Mouse (Mus musculus): ENCODE measurements around the gene Sh3bp4. TPM values are rescaled to one million over a fixed set of nuclear protein-coding genes. Genes with fewer than 3 reads are reported as not detected.

Gene Sh3bp4
- polyA plus RNA-seq, 1 experiment from 2014 or later: 13.7 TPM

DNA sequence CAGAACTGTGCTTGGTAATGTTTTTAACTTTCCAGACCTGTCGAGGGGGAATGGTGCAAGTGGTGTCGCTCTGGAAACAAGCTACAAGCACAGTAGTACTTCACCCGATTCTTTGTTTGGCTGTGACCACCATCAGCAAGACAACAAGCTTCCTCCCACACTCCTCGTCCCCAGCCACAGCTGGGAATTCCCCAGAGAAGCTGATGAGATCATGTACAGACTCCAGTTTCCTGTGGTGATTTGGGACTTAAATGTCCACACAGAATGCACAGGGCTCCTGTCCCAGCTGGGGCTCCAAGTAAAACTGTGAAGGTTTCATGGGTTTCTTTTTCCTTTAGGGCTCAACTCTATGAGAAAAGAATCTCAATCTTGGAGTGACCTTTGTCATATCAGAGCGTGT lies 28.9 kb upstream of the Sh3bp4 start:
- no peak overlapping the region for H3K4me2 ChIP-seq (ENCODE audit: low read length)
- no peaks in the 10 kb centered on the region for H3K9me3 ChIP-seq (ENCODE audit: control insufficient read depth, low read length)
- no peak overlapping the region for H3K9ac ChIP-seq (ENCODE audit: low read depth, low read length)
- no peaks in the 10 kb centered on the region; the same call in 1 of the 2 replicates for H3K4me1 ChIP-seq (ENCODE audit: control insufficient read depth, insufficient read depth, low read depth, low read length)
- H3K4me3 ChIP-seq (ENCODE audit: low read length): no peak overlapping the region
- no peaks in the 10 kb centered on the region for H3K36me3 ChIP-seq (ENCODE audit: control insufficient read depth, insufficient read depth, low read length)
- no peaks in the 10 kb centered on the region for H3K27me3 ChIP-seq (replicated peaks; ENCODE audit: control insufficient read depth, insufficient read depth, low read length)
- H3K27ac ChIP-seq (ENCODE audit: low read depth, low read length): no peak overlapping the region
- 57% methylated on average over 5 of the region's 5 CpGs for WGBS
- ATAC-seq: no peak

DNA sequence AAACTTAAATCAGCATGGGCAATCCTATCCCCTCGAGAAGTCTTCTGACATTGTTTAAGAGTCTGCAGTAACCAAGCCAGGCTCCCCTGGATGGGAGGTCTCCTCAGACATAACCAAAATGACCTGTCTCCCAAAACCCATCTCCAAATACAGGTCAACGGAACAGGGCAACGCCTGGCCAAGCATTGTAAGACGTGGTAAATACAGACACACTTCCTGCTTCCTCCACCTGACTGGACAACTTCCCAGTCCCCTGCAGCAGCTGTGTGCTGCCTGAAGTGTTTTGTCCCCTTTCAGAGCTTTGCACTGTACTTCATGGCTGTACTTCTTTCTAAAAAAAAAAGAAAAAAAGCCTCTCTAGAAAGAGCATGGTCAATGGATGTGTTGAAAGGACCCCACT lies 28.1 kb upstream of the Sh3bp4 start:
- H3K36me3 ChIP-seq (ENCODE audit: control insufficient read depth, insufficient read depth, low read length): no peaks in the 10 kb centered on the region
- H3K27me3 ChIP-seq (replicated peaks; ENCODE audit: control insufficient read depth, insufficient read depth, low read length): no peaks in the 10 kb centered on the region
- H3K4me2 ChIP-seq (ENCODE audit: low read length): no peak overlapping the region
- no peaks in the 10 kb centered on the region for H3K9me3 ChIP-seq (ENCODE audit: control insufficient read depth, low read length)
- 83% methylated on average over 4 of the region's 4 CpGs for WGBS
- H3K4me1 ChIP-seq (ENCODE audit: control insufficient read depth, insufficient read depth, low read depth, low read length): no peaks in the 10 kb centered on the region; the same call in 1 of the 2 replicates
- no peak for ATAC-seq
- H3K9ac ChIP-seq (ENCODE audit: low read depth, low read length): no peak overlapping the region
- H3K27ac ChIP-seq (ENCODE audit: low read depth, low read length): no peak overlapping the region
- no peak overlapping the region for H3K4me3 ChIP-seq (ENCODE audit: low read length)

DNA sequence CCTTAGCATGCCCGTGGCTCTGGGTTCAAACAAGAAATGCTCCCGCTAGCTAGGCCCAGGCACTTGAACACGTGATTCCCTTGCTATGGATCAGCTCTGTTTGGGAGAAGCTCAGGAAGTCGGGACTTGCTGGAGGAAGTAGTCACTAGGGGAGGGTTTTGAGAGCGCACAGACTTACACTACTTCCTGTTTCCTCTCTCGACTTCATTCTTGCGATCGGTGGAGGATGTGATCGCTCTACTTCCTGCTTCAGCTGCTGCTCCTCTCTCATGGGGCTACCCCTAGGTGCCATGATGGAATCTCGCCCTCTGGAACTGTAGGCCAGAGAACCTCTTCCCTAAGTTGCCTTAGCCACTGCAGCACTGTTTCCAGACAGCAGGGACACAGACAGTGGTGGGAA lies 27.3 kb upstream of the Sh3bp4 start:
- Histone ChIP-seq H3K27me3 (replicated peaks; ENCODE audit: control insufficient read depth, insufficient read depth, low read length) (no peaks in the 10 kb centered on the region), H3K9me3 (ENCODE audit: control insufficient read depth, low read length) (no peaks in the 10 kb centered on the region), H3K4me2 (ENCODE audit: low read length) (no peak overlapping the region), H3K27ac (ENCODE audit: low read depth, low read length) (no peak overlapping the region), H3K9ac (ENCODE audit: low read depth, low read length) (no peak overlapping the region), H3K4me1 (ENCODE audit: control insufficient read depth, insufficient read depth, low read depth, low read length) (no peaks in the 10 kb centered on the region; the same call in 1 of the 2 replicates), H3K4me3 (ENCODE audit: low read length) (no peak overlapping the region), H3K36me3 (ENCODE audit: control insufficient read depth, insufficient read depth, low read length) (no peaks in the 10 kb centered on the region)
- ATAC-seq: no peak
- 95% methylated on average over 10 of the region's 10 CpGs for WGBS

DNA sequence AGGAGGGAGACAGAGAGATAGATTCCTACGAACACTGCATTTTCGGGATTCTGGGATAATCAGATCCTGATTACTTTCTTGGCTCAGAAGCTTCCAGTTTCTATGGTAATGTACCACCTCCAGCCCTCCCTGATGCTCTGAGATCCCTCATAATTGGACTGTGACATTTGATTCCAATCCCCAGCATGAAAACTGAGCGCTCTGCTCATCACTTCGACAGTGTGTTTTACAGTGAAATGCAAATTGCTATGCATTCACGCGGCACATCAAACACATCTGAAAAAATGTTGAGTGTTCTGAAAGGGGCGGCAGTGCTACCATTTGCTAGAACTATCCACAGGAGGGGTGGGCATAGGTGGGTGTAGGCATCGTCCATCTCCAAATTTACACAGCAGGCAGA lies 24.8 kb upstream of the Sh3bp4 start:
- H3K4me1 ChIP-seq (ENCODE audit: control insufficient read depth, insufficient read depth, low read depth, low read length): no peaks in the 10 kb centered on the region; the same call in 1 of the 2 replicates
- no peak overlapping the region for H3K4me3 ChIP-seq (ENCODE audit: low read length)
- no peaks in the 10 kb centered on the region for H3K27me3 ChIP-seq (replicated peaks; ENCODE audit: control insufficient read depth, insufficient read depth, low read length)
- H3K36me3 ChIP-seq (ENCODE audit: control insufficient read depth, insufficient read depth, low read length): no peaks in the 10 kb centered on the region
- no peaks in the 10 kb centered on the region for H3K9me3 ChIP-seq (ENCODE audit: control insufficient read depth, low read length)
- WGBS: 65% methylated on average over 8 of the region's 8 CpGs
- ATAC-seq: no peak
- H3K9ac ChIP-seq (ENCODE audit: low read depth, low read length): no peak overlapping the region
- no peak overlapping the region for H3K27ac ChIP-seq (ENCODE audit: low read depth, low read length)
- H3K4me2 ChIP-seq (ENCODE audit: low read length): no peak overlapping the region

DNA sequence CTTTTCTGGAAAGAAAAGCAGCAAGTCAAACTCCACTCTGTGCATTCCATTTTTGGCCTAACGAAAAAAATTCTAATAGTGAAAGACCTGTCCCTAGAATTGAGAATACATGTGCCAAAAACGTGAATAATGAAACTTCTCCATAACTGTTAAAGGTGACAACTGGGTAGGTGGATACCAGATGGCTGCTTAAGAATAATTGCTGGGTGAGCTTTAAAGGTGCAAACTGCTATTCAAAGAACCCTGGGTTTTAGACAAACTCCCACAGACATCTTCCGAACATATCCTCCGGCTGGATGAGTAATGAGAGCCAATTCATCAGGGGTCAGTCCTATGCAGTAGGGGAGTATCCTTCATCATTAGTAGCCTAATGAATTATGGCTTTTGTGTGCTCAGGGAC lies 20.7 kb upstream of the Sh3bp4 start:
- no peak overlapping the region for H3K4me2 ChIP-seq (ENCODE audit: low read length)
- WGBS: 77% methylated on average over 4 of the region's 4 CpGs

DNA sequence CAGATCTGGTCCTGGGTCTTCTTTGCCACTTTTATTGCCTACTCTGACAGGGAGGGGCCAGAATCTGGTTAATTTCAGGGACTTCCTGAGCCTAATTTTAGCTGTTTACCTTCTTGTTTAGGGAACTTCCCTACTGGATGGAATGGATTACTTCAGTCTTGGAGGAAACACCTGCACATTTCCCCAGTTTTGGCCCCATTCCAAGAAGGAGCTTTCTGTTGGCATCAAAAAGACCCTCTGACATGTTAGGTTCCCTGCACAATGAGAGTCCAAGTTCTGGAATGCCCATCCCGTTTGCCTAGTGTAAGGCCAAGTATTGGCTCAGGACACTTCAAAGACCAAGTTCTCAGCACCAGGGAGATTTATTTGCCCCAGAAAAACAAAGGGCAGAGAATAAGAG lies 14.0 kb upstream of the Sh3bp4 start:
- Histone ChIP-seq H3K4me1 (ENCODE audit: control insufficient read depth, insufficient read depth, low read depth, low read length) (no peaks in the 10 kb centered on the region), H3K9ac (ENCODE audit: low read depth, low read length) (no peak overlapping the region), H3K4me2 (ENCODE audit: low read length) (no peak overlapping the region), H3K36me3 (ENCODE audit: control insufficient read depth, insufficient read depth, low read length) (no peaks in the 10 kb centered on the region), H3K27me3 (replicated peaks; ENCODE audit: control insufficient read depth, insufficient read depth, low read length) (no peaks in the 10 kb centered on the region), H3K9me3 (ENCODE audit: control insufficient read depth, low read length) (peaks cover 5% of the 10 kb centered on the region; the same call in 1 of the 2 replicates), H3K4me3 (ENCODE audit: low read length) (no peak overlapping the region), H3K27ac (ENCODE audit: low read depth, low read length) (no peak overlapping the region)
- no peak for ATAC-seq
- WGBS: 47% methylated on average over 1 of the region's 1 CpGs

More for the DNA sequence above, 20.7 kb upstream of the Sh3bp4 start:
- no peaks in the 10 kb centered on the region; the same call in 1 of the 2 replicates for H3K4me1 ChIP-seq (ENCODE audit: control insufficient read depth, insufficient read depth, low read depth, low read length)
- no peaks in the 10 kb centered on the region for H3K9me3 ChIP-seq (ENCODE audit: control insufficient read depth, low read length)
- ATAC-seq: no peak
- H3K27me3 ChIP-seq (replicated peaks; ENCODE audit: control insufficient read depth, insufficient read depth, low read length): no peaks in the 10 kb centered on the region
- H3K36me3 ChIP-seq (ENCODE audit: control insufficient read depth, insufficient read depth, low read length): no peaks in the 10 kb centered on the region
- no peak overlapping the region for H3K27ac ChIP-seq (ENCODE audit: low read depth, low read length)
- no peak overlapping the region for H3K4me3 ChIP-seq (ENCODE audit: low read length)
- no peak overlapping the region for H3K9ac ChIP-seq (ENCODE audit: low read depth, low read length)

DNA sequence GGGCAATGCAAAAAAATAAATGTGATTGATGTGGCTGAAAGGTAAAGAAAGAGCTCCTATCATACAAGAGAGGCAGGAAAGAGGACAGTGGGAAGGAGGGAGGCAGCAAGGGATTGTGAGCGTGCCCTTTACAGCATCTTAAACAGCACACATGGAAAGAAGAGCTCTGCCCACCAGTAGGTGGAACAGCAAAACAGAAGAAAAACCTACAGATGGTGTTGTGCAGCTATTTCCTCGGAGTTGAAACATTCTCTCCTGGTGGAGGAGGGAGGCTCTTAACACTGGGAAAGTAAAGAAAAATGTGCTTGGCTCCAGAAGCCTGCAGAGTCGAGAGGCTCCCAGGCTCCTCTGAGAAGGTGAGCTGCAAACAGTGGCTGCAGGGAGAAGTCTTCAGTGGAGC lies 12.8 kb upstream of the Sh3bp4 start:
- 81% methylated on average over 3 of the region's 3 CpGs for WGBS
- no peak overlapping the region for H3K9ac ChIP-seq (ENCODE audit: low read depth, low read length)
- no peaks in the 10 kb centered on the region for H3K4me1 ChIP-seq (ENCODE audit: control insufficient read depth, insufficient read depth, low read depth, low read length)
- ATAC-seq: no peak
- no peak overlapping the region for H3K4me3 ChIP-seq (ENCODE audit: low read length)
- no peak overlapping the region for H3K4me2 ChIP-seq (ENCODE audit: low read length)
- H3K27me3 ChIP-seq (replicated peaks; ENCODE audit: control insufficient read depth, insufficient read depth, low read length): no peaks in the 10 kb centered on the region
- H3K9me3 ChIP-seq (ENCODE audit: control insufficient read depth, low read length): peaks cover 9% of the 10 kb centered on the region; the same call in 1 of the 2 replicates
- H3K27ac ChIP-seq (ENCODE audit: low read depth, low read length): no peak overlapping the region
- no peaks in the 10 kb centered on the region for H3K36me3 ChIP-seq (ENCODE audit: control insufficient read depth, insufficient read depth, low read length)

DNA sequence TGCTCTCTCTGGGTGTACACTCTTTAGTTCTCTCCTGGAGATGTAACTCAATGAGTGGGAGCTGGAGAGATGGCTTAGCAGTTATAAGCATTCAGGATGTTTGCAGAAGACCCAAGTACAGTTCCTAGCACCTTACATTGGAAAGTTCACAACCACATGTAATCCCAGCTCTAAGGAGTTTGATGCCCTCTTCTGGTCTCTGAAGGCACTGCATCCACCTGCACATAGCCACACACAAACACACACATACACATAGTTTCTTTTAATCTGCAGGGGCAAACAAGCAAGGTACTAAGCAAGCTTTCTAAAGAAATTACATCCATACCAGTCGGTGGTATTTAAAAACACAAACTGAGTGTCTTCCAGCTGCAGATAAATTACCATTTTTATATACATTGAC lies 12.2 kb upstream of the Sh3bp4 start:
- ATAC-seq: no peak
- no peaks in the 10 kb centered on the region for H3K27me3 ChIP-seq (replicated peaks; ENCODE audit: control insufficient read depth, insufficient read depth, low read length)
- no peak overlapping the region for H3K4me2 ChIP-seq (ENCODE audit: low read length)
- H3K27ac ChIP-seq (ENCODE audit: low read depth, low read length): no peak overlapping the region
- no peaks in the 10 kb centered on the region for H3K36me3 ChIP-seq (ENCODE audit: control insufficient read depth, insufficient read depth, low read length)
- H3K4me1 ChIP-seq (ENCODE audit: control insufficient read depth, insufficient read depth, low read depth, low read length): no peaks in the 10 kb centered on the region
- H3K9ac ChIP-seq (ENCODE audit: low read depth, low read length): no peak overlapping the region
- H3K4me3 ChIP-seq (ENCODE audit: low read length): no peak overlapping the region
- H3K9me3 ChIP-seq (ENCODE audit: control insufficient read depth, low read length): peaks cover 9% of the 10 kb centered on the region; the same call in 1 of the 2 replicates
- 100% methylated on average over 1 of the region's 1 CpGs for WGBS

DNA sequence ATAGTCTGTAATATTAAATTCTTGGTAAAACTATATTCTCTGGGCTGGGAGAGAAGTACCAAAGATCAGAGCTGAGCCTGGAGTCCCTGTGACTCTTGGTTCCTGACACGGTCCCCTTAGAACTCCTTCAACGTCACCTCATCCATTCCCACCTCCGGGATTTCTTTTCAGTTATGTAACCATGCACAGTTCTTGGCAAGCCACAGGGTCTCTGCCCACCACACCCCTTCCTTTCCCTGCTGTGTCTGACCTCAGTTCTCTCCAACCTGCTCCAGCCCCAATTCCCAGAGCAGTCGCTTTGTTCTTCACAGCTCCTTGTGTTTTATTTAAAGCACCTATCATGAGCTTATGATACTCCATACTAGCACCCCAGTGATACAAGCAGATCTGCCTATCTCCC lies 7.2 kb upstream of the Sh3bp4 start:
- Histone ChIP-seq H3K27ac (ENCODE audit: low read depth, low read length) (no peak overlapping the region), H3K4me3 (ENCODE audit: low read length) (no peak overlapping the region), H3K9me3 (ENCODE audit: control insufficient read depth, low read length) (peaks cover 5% of the 10 kb centered on the region; the same call in 1 of the 2 replicates), H3K9ac (ENCODE audit: low read depth, low read length) (no peak overlapping the region), H3K36me3 (ENCODE audit: control insufficient read depth, insufficient read depth, low read length) (no peaks in the 10 kb centered on the region), H3K4me1 (ENCODE audit: control insufficient read depth, insufficient read depth, low read depth, low read length) (no peaks in the 10 kb centered on the region), H3K4me2 (ENCODE audit: low read length) (no peak overlapping the region), H3K27me3 (replicated peaks; ENCODE audit: control insufficient read depth, insufficient read depth, low read length) (no peaks in the 10 kb centered on the region)
- no peak for ATAC-seq
- WGBS: 79% methylated on average over 4 of the region's 4 CpGs

DNA sequence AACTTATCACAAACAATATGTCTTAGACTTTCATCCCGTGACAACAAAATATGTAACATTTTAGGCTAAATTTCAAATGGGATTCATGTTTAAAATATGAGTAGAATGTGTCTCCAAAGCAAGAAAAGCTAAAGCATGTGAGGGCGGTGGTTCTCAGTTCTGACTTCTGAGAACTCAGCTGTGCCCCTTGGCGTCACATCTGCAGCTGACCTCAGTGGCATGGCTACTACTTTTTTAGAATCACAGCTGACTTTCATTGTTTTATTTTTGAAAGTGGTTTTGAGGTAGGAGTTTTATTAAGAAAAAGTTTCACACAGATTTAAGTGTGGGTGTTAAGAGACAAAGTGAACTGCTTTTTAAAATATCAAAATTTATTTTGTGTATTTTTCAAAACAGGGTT lies 6.4 kb upstream of the Sh3bp4 start:
- no peak overlapping the region for H3K9ac ChIP-seq (ENCODE audit: low read depth, low read length)
- 0 out of 2 replicates have a peak, but pooled peaks cover 5% of the 10 kb centered on the region for H3K9me3 ChIP-seq (ENCODE audit: control insufficient read depth, low read length)
- H3K4me3 ChIP-seq (ENCODE audit: low read length): no peak overlapping the region
- peaks cover 2% of the 10 kb centered on the region for H3K4me1 ChIP-seq (ENCODE audit: control insufficient read depth, insufficient read depth, low read depth, low read length)
- 82% methylated on average over 3 of the region's 3 CpGs for WGBS
- no peak overlapping the region for H3K4me2 ChIP-seq (ENCODE audit: low read length)
- no peaks in the 10 kb centered on the region for H3K36me3 ChIP-seq (ENCODE audit: control insufficient read depth, insufficient read depth, low read length)
- ATAC-seq: no peak
- H3K27ac ChIP-seq (ENCODE audit: low read depth, low read length): no peak overlapping the region
- no peaks in the 10 kb centered on the region for H3K27me3 ChIP-seq (replicated peaks; ENCODE audit: control insufficient read depth, insufficient read depth, low read length)
